Mouse (Mus musculus) liver, postnatal 0 days (tissue): ENCODE data around the gene Ano5. TPM values are rescaled to one million over a fixed set of nuclear protein-coding genes. Genes with fewer than 3 reads are reported as not detected.

Experiments used
- ATAC-seq: fragments of 200-750 bp; cut with Nextera tagmentation; 2 replicates; pipeline ENCODE4 v1.8.0; 2017; ENCODE audit warnings: mild to moderate bottlenecking, moderate library complexity
- DNase-seq: peaks from one replicate; pipeline ENCODE4 v3.0.0-alpha.2; 2016
- H3K27ac ChIP-seq: fragments of 300-500 bp; sonication (generic); 2 replicates; pipeline ENCODE4 v1.5.1; 2014; ENCODE audit warnings: antibody characterized with exemption, moderate library complexity, mild to moderate bottlenecking, low read depth
- H3K27me3 ChIP-seq: fragments of 300-500 bp; sonication (generic); 2 replicates; pipeline ENCODE4 v1.6.1; 2014; ENCODE audit warnings: low read length, control low read depth, mixed read lengths; ENCODE audit not compliant: insufficient read depth
- H3K36me3 ChIP-seq: fragments of 300-500 bp; sonication (generic); replicated peaks from 2 replicates; pipeline ENCODE4 v1.6.1; 2014; ENCODE audit warnings: mild to moderate bottlenecking, control low read depth, low read length, moderate library complexity, mixed read lengths; ENCODE audit not compliant: insufficient read depth
- H3K4me1 ChIP-seq: fragments of 300-500 bp; sonication (generic); 2 replicates; pipeline ENCODE4 v1.6.1; 2014; ENCODE audit warnings: antibody characterized with exemption, mild to moderate bottlenecking, control low read depth; ENCODE audit not compliant: insufficient read depth
- H3K4me2 ChIP-seq: fragments of 300-500 bp; sonication (generic); 2 replicates; pipeline ENCODE4 v1.6.1; 2014; ENCODE audit warnings: low read depth, mild to moderate bottlenecking, low read length, moderate library complexity, mixed read lengths
- H3K4me3 ChIP-seq: fragments of 300-500 bp; sonication (generic); 2 replicates; pipeline ENCODE4 v1.5.1; 2014; ENCODE audit warnings: low read depth, low read length
- H3K9ac ChIP-seq: fragments of 300-500 bp; sonication (generic); replicated peaks from 2 replicates; pipeline ENCODE4 v1.6.1; 2014; ENCODE audit warnings: mild to moderate bottlenecking, moderate library complexity
- H3K9me3 ChIP-seq: fragments of 300-500 bp; sonication (generic); 2 replicates; pipeline ENCODE4 v1.6.1; 2016; ENCODE audit warnings: mild to moderate bottlenecking, control low read depth, low read length, mixed read lengths
- CTCF ChIP-seq: sonication (generic); IDR thresholded peaks from 2 replicates; pipeline ENCODE4 v1.5.1; 2016; ENCODE audit warnings: antibody characterized with exemption, low read depth
- EP300 ChIP-seq: IDR thresholded peaks from 2 replicates; pipeline ENCODE4 v1.6.1; 2016; ENCODE audit warnings: antibody characterized with exemption, low read depth, mild to moderate bottlenecking
- WGBS: fragments of 180-500 bp; shearing (Covaris S2); extraction: QIAGEN DNeasy Blood & Tissue Kit; methylation state at CpG from one replicate; pipeline ENCODE4 v1.1.7; 2014; ENCODE audit not compliant: insufficient replicate concordance; 5-methylcytosine and 5-hydroxymethylcytosine counted together
- polyA plus RNA-seq: library from polyadenylated mRNA; unstranded; fragments of >200 nt; fragmentation: Nextera tagmentation; extraction: Ambion mirVana; gene quantifications from 2 replicates; pipeline ENCODE4 v1.2.1, GENCODE M21; 2015

Gene Ano5
- polyA plus RNA-seq, 1 experiment from 2014 or later: not detected

DNA sequence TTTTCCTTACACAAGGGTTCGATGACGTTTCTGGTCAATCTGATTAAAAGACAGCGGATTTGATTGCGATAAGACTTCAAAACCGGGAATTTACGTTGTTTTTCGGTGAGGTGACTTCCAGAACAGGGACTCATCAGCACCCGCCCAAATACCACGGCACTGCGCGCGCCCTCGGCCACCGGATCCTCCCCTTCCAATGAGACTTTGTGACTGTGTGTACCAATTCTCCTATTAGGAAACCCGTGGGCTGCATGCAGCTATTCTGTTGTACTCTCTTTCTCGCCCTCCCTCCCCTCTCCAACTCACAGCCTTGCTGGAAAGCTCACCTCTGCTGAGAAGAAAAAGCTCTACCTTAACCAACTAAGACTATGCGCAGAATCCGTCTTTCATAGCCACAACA is 111.4 kb downstream of the Ano5 start:
- Histone ChIP-seq H3K36me3 (no peaks in the 10 kb centered on the region), H3K4me2 (no peak overlapping the region), H3K27me3 (peaks cover 45% of the 10 kb centered on the region), H3K9me3 (no peaks in the 10 kb centered on the region), H3K4me1 (no peaks in the 10 kb centered on the region), H3K4me3 (no peak overlapping the region), H3K9ac (no peak overlapping the region), H3K27ac (no peak overlapping the region)
- DNase-seq (no peak), ATAC-seq (no peak)
- WGBS: 4% methylated on average over 18 of the region's 18 CpGs
- no peak for TF ChIP-seq CTCF
- TF ChIP-seq EP300: no peak

DNA sequence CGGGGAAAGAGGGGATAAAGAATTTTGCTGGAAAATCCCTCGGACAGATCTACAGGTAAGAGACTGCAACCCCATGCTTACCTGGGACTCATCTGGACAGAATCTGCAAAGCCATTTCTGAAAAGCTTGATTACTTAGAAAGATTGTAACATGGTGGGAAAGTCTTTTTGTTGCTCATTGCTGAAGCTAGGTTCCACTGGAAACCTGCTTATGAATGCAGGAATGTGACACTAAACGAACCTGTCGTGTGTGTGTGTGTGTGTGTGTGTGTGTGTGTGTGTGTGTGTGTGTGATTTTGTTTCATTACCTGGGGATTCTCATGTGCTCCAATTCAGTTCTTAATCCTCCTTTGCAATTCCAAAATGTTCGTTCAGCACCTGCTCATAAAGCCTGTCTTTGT is 111.8 kb downstream of the Ano5 start:
- H3K4me3 ChIP-seq: no peak overlapping the region
- no peaks in the 10 kb centered on the region for H3K4me1 ChIP-seq
- WGBS: 8% methylated on average over 5 of the region's 5 CpGs
- TF ChIP-seq CTCF: no peak
- peaks cover 49% of the 10 kb centered on the region for H3K27me3 ChIP-seq
- H3K4me2 ChIP-seq: no peak overlapping the region
- H3K9ac ChIP-seq: no peak overlapping the region
- no peak overlapping the region for H3K27ac ChIP-seq
- ATAC-seq: no peak
- DNase-seq: no peak
- no peaks in the 10 kb centered on the region for H3K36me3 ChIP-seq
- no peaks in the 10 kb centered on the region for H3K9me3 ChIP-seq

- no peak overlapping the region for H3K27ac ChIP-seq
- DNase-seq (no peak), ATAC-seq (no peak)
- H3K36me3 ChIP-seq: no peaks in the 10 kb centered on the region
- WGBS: 1% methylated on average over 4 of the region's 4 CpGs
- no peaks in the 10 kb centered on the region for H3K9me3 ChIP-seq
- H3K4me1 ChIP-seq: no peaks in the 10 kb centered on the region
- H3K4me2 ChIP-seq: no peak overlapping the region
- no peak overlapping the region for H3K9ac ChIP-seq
- peaks cover 53% of the 10 kb centered on the region for H3K27me3 ChIP-seq
- H3K4me3 ChIP-seq: no peak overlapping the region
- TF ChIP-seq CTCF (no peak), EP300 (no peak)
Measured at GRCm38 (mm10) chr7:51624336-51624897, 113.6 kb downstream of the Ano5 start.

- TF ChIP-seq EP300: no peak
- no peak for TF ChIP-seq CTCF
- Histone ChIP-seq H3K36me3 (no peaks in the 10 kb centered on the region), H3K4me2 (no peak overlapping the region), H3K27me3 (peaks cover 53% of the 10 kb centered on the region), H3K4me1 (no peaks in the 10 kb centered on the region), H3K4me3 (no peak overlapping the region), H3K9me3 (no peaks in the 10 kb centered on the region), H3K9ac (no peak overlapping the region), H3K27ac (no peak overlapping the region)
- ATAC-seq (no peak), DNase-seq (no peak)
- 2% methylated on average over 23 of the region's 23 CpGs for WGBS
Measured at GRCm38 (mm10) chr7:51625161-51625560, 114.3 kb downstream of the Ano5 start.

- Histone ChIP-seq H3K27me3 (peaks cover 53% of the 10 kb centered on the region), H3K4me3 (no peak overlapping the region), H3K4me1 (no peaks in the 10 kb centered on the region), H3K9me3 (no peaks in the 10 kb centered on the region), H3K9ac (no peak overlapping the region), H3K4me2 (no peak overlapping the region), H3K36me3 (no peaks in the 10 kb centered on the region), H3K27ac (no peak overlapping the region)
- DNase-seq (no peak), ATAC-seq (no peak)
- 5% methylated on average over 11 of the region's 11 CpGs for WGBS
- TF ChIP-seq CTCF (no peak), EP300 (no peak)
Measured at GRCm38 (mm10) chr7:51625591-51626255, 114.9 kb downstream of the Ano5 start.

DNA sequence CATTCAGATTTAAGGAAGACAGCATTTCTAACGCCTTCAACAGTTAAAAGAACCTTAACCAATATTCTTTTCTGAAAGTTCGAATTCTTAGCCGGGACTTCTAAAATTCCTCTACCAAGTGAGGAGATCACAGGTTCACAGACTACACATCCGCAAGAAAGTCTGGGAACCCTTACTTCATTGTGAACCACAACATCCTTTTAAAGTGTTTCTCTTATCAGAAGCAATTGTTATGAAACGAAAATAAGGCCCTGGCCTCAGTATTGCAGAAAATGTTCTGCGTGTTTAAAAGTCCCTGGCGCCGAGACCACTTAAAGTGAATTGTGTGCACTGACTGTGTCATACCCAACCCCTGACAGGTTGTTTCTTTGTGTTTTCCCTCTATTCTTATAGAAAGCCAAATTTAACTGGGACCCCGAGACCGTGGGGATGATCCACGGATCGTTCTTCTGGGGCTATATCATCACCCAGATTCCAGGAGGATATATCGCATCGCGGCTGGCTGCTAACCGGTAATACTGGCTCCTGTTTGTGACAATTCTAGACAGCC is 115.7 kb downstream of the Ano5 start:
- peaks cover 53% of the 10 kb centered on the region for H3K27me3 ChIP-seq

More for the DNA sequence above, 115.7 kb downstream of the Ano5 start:
- H3K4me1 ChIP-seq: no peaks in the 10 kb centered on the region
- ATAC-seq: no peak
- H3K9ac ChIP-seq: no peak overlapping the region
- 3% methylated on average over 16 of the region's 16 CpGs for WGBS
- H3K4me2 ChIP-seq: no peak overlapping the region
- DNase-seq: no peak
- H3K4me3 ChIP-seq: no peak overlapping the region
- H3K9me3 ChIP-seq: no peaks in the 10 kb centered on the region
- H3K27ac ChIP-seq: no peak overlapping the region
- H3K36me3 ChIP-seq: no peaks in the 10 kb centered on the region
- no peak for TF ChIP-seq CTCF
- TF ChIP-seq EP300: no peak
